Mouse (Mus musculus): Measurements from ENCODE around the gene Syngr1. TPM values are rescaled to one million over a fixed set of nuclear protein-coding genes. Genes with fewer than 3 reads are reported as not detected.
A peak's percentile ranks its signal among the peaks of the same experiment; 100 is the strongest.

Gene Syngr1
- polyA plus RNA-seq, 1 experiment from 2014 or later, result 16.0 TPM

GRCm38 (mm10) chr15:80140302-80140701 lies 49.2 kb downstream of the Syngr1 start:
- H3K4me2 ChIP-seq (ENCODE audit: low read depth, low read length), result no peak overlapping the region
- no peak overlapping the region for H3K4me3 ChIP-seq (ENCODE audit: low read length)
- no peak overlapping the region for H3K9ac ChIP-seq (ENCODE audit: low read depth, low read length)
- no peaks in the 10 kb centered on the region for H3K9me3 ChIP-seq (ENCODE audit: control insufficient read depth, low read length)
- ATAC-seq, result 0 out of 2 replicates have a peak, but pooled peaks have one; percentile 25
- H3K36me3 ChIP-seq (ENCODE audit: control insufficient read depth, insufficient read depth, low read length), result peaks cover 8% of the 10 kb centered on the region
- H3K27ac ChIP-seq (ENCODE audit: low read length), result 0 out of 2 replicates have a peak overlapping the region, but pooled peaks have one; percentile 6
- WGBS, result 78% methylated on average over 2 of the region's 2 CpGs
- H3K27me3 ChIP-seq (replicated peaks; ENCODE audit: control insufficient read depth, insufficient read depth, low read length), result no peaks in the 10 kb centered on the region
- H3K4me1 ChIP-seq (ENCODE audit: control insufficient read depth, insufficient read depth, low read length), result peaks cover 27% of the 10 kb centered on the region

DNA sequence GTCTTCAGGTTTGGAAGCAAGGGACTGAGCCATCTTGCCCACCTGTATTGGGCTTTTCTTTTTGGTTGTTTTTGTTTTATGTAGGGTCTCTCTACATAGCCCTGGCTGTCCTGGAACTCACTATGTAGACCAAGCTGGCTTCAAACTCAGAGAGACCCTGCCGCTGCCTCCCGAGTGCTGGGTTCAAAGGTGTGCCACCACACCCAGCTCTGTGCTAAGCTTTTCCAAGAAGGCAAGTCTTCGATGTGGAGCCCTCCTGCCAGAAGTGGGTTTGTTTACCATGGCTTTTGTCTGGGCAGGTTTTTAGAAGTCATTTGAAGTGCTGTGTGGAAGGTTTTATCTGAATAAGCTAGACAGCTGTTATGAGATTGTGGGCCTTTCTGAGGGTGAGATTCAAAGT lies 49.7 kb downstream of the Syngr1 start:
- H3K27ac ChIP-seq (ENCODE audit: low read length), result 0 out of 2 replicates have a peak overlapping the region, but pooled peaks have one; percentile 17
- H3K4me3 ChIP-seq (ENCODE audit: low read length), result no peak overlapping the region
- peaks cover 26% of the 10 kb centered on the region for H3K4me1 ChIP-seq (ENCODE audit: control insufficient read depth, insufficient read depth, low read length)
- no peak overlapping the region for H3K4me2 ChIP-seq (ENCODE audit: low read depth, low read length)
- no peaks in the 10 kb centered on the region for H3K27me3 ChIP-seq (replicated peaks; ENCODE audit: control insufficient read depth, insufficient read depth, low read length)
- 67% methylated on average over 3 of the region's 3 CpGs for WGBS
- no peaks in the 10 kb centered on the region for H3K9me3 ChIP-seq (ENCODE audit: control insufficient read depth, low read length)
- peaks cover 8% of the 10 kb centered on the region for H3K36me3 ChIP-seq (ENCODE audit: control insufficient read depth, insufficient read depth, low read length)
- no peak overlapping the region for H3K9ac ChIP-seq (ENCODE audit: low read depth, low read length)
- ATAC-seq, result peak; percentile 41; the same call in 1 of the 2 replicates

DNA sequence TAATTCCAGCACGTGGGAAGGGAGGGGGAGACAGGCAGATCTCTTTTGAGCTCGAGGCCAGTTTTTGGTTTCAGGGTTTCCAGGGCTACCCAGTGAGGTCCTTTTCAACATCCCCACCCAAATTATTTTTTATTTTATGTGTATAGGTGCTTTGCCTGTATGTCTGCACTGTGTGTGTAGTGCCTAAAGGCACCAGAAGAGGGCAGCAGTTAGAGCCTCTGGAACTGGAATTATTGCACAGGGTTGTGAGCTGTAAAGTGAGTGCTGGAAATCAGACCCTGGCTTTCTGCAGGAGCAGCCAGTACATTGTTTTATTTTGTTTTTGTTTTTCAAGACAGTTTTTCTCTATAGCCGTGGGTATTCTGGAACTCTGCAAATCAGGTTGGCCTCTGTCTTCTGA lies 51.0 kb downstream of the Syngr1 start:
- Histone ChIP-seq H3K4me2 (ENCODE audit: low read depth, low read length) (no peak overlapping the region), H3K27me3 (replicated peaks; ENCODE audit: control insufficient read depth, insufficient read depth, low read length) (no peaks in the 10 kb centered on the region), H3K36me3 (ENCODE audit: control insufficient read depth, insufficient read depth, low read length) (peaks cover 6% of the 10 kb centered on the region), H3K4me3 (ENCODE audit: low read length) (no peak overlapping the region), H3K9me3 (ENCODE audit: control insufficient read depth, low read length) (no peaks in the 10 kb centered on the region), H3K27ac (ENCODE audit: low read length) (no peak overlapping the region), H3K4me1 (ENCODE audit: control insufficient read depth, insufficient read depth, low read length) (peaks cover 18% of the 10 kb centered on the region; the same call in 1 of the 2 replicates), H3K9ac (ENCODE audit: low read depth, low read length) (no peak overlapping the region)
- WGBS, result over 99% methylated on average over 3 of the region's 3 CpGs
- no peak for ATAC-seq

- peaks cover 6% of the 10 kb centered on the region; the same call in 1 of the 2 replicates for H3K4me1 ChIP-seq (ENCODE audit: control insufficient read depth, insufficient read depth, low read length)
- H3K9ac ChIP-seq (ENCODE audit: low read depth, low read length), result no peak overlapping the region
- WGBS, result 92% methylated on average over 6 of the region's 6 CpGs
- H3K9me3 ChIP-seq (ENCODE audit: control insufficient read depth, low read length), result no peaks in the 10 kb centered on the region
- no peak overlapping the region for H3K4me2 ChIP-seq (ENCODE audit: low read depth, low read length)
- H3K4me3 ChIP-seq (ENCODE audit: low read length), result no peak overlapping the region
- H3K27me3 ChIP-seq (replicated peaks; ENCODE audit: control insufficient read depth, insufficient read depth, low read length), result no peaks in the 10 kb centered on the region
- no peak overlapping the region for H3K27ac ChIP-seq (ENCODE audit: low read length)
- no peak for ATAC-seq
- peaks cover 5% of the 10 kb centered on the region; the same call in 1 of the 2 replicates for H3K36me3 ChIP-seq (ENCODE audit: control insufficient read depth, insufficient read depth, low read length)
These were observed 52.6 kb downstream of the Syngr1 start for GRCm38 (mm10) chr15:80143760-80144159.

GRCm38 (mm10) chr15:80145397-80145796 lies 54.3 kb downstream of the Syngr1 start:
- ATAC-seq, result no peak
- Histone ChIP-seq H3K36me3 (ENCODE audit: control insufficient read depth, insufficient read depth, low read length) (peaks cover 5% of the 10 kb centered on the region; the same call in 1 of the 2 replicates), H3K9me3 (ENCODE audit: control insufficient read depth, low read length) (no peaks in the 10 kb centered on the region), H3K27ac (ENCODE audit: low read length) (no peak overlapping the region), H3K4me1 (ENCODE audit: control insufficient read depth, insufficient read depth, low read length) (no peaks in the 10 kb centered on the region), H3K27me3 (replicated peaks; ENCODE audit: control insufficient read depth, insufficient read depth, low read length) (no peaks in the 10 kb centered on the region), H3K4me2 (ENCODE audit: low read depth, low read length) (no peak overlapping the region), H3K9ac (ENCODE audit: low read depth, low read length) (no peak overlapping the region), H3K4me3 (ENCODE audit: low read length) (no peak overlapping the region)
- 70% methylated on average over 5 of the region's 5 CpGs for WGBS

DNA sequence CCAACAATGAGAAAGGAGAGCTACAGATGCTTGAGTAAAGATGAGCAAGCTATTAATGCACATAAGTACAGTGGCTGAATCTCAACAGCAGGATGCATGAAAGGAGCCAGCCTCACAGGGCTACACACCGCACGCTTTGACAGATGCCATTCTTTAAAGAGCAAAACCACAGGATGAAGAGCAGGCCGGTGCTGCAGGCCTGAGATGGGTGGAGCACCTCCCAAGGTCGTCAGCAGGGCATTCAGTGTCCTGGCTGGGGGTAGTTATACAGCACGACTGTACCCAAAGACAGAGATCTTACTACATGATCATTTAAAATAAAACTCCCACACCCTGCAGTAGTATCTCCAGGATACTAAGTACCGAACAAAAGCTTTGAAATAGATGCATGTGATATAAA lies 55.0 kb downstream of the Syngr1 start:
- no peak overlapping the region for H3K9ac ChIP-seq (ENCODE audit: low read depth, low read length)

GRCm38 (mm10) chr15:80147090-80147489 lies 56.0 kb downstream of the Syngr1 start:
- no peak for ATAC-seq
- Histone ChIP-seq H3K27ac (ENCODE audit: low read length) (no peak overlapping the region), H3K36me3 (ENCODE audit: control insufficient read depth, insufficient read depth, low read length) (peaks cover 3% of the 10 kb centered on the region; the same call in 1 of the 2 replicates), H3K4me3 (ENCODE audit: low read length) (no peak overlapping the region), H3K9me3 (ENCODE audit: control insufficient read depth, low read length) (no peaks in the 10 kb centered on the region), H3K9ac (ENCODE audit: low read depth, low read length) (no peak overlapping the region), H3K4me2 (ENCODE audit: low read depth, low read length) (no peak overlapping the region), H3K4me1 (ENCODE audit: control insufficient read depth, insufficient read depth, low read length) (no peaks in the 10 kb centered on the region), H3K27me3 (replicated peaks; ENCODE audit: control insufficient read depth, insufficient read depth, low read length) (no peaks in the 10 kb centered on the region)
- WGBS, result 92% methylated on average over 14 of the region's 14 CpGs

More for the DNA sequence above, 55.0 kb downstream of the Syngr1 start:
- Histone ChIP-seq H3K27ac (ENCODE audit: low read length) (no peak overlapping the region), H3K4me1 (ENCODE audit: control insufficient read depth, insufficient read depth, low read length) (no peaks in the 10 kb centered on the region), H3K9me3 (ENCODE audit: control insufficient read depth, low read length) (no peaks in the 10 kb centered on the region), H3K4me2 (ENCODE audit: low read depth, low read length) (no peak overlapping the region), H3K27me3 (replicated peaks; ENCODE audit: control insufficient read depth, insufficient read depth, low read length) (no peaks in the 10 kb centered on the region), H3K4me3 (ENCODE audit: low read length) (no peak overlapping the region), H3K36me3 (ENCODE audit: control insufficient read depth, insufficient read depth, low read length) (peaks cover 5% of the 10 kb centered on the region; the same call in 1 of the 2 replicates)
- ATAC-seq, result no peak
- 58% methylated on average over 6 of the region's 6 CpGs for WGBS

DNA sequence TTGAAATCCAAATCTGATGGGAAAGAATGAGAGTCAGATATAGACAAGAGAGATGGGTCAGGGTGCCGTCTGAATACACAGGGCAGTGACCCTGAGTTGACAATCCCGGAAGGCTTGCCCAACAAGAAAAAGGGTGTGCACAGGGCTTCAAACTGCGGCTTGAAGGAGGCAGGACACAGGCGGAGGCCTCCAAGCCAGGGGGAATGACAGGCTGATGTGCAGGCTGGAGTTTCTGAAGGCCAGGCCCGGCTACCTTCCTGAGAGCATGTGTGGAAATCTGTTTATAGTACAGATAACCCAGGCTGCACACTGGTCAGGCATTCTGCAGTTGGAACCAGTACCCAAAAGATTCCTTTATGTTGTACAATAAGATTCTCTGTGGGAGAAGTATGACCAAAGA lies 56.4 kb downstream of the Syngr1 start:
- Histone ChIP-seq H3K4me1 (ENCODE audit: control insufficient read depth, insufficient read depth, low read length) (no peaks in the 10 kb centered on the region), H3K4me2 (ENCODE audit: low read depth, low read length) (no peak overlapping the region), H3K27me3 (replicated peaks; ENCODE audit: control insufficient read depth, insufficient read depth, low read length) (no peaks in the 10 kb centered on the region), H3K9ac (ENCODE audit: low read depth, low read length) (no peak overlapping the region), H3K9me3 (ENCODE audit: control insufficient read depth, low read length) (no peaks in the 10 kb centered on the region), H3K36me3 (ENCODE audit: control insufficient read depth, insufficient read depth, low read length) (no peaks in the 10 kb centered on the region), H3K4me3 (ENCODE audit: low read length) (no peak overlapping the region), H3K27ac (ENCODE audit: low read length) (no peak overlapping the region)
- ATAC-seq, result no peak
- 73% methylated on average over 5 of the region's 5 CpGs for WGBS

GRCm38 (mm10) chr15:80148565-80148964 lies 57.4 kb downstream of the Syngr1 start:
- H3K36me3 ChIP-seq (ENCODE audit: control insufficient read depth, insufficient read depth, low read length), result no peaks in the 10 kb centered on the region; the same call in 1 of the 2 replicates
- WGBS, result 82% methylated on average over 8 of the region's 8 CpGs

GRCm38 (mm10) chr15:80149517-80149916 lies 58.4 kb downstream of the Syngr1 start:
- Histone ChIP-seq H3K9me3 (ENCODE audit: control insufficient read depth, low read length) (no peaks in the 10 kb centered on the region), H3K4me3 (ENCODE audit: low read length) (no peak overlapping the region), H3K27me3 (replicated peaks; ENCODE audit: control insufficient read depth, insufficient read depth, low read length) (no peaks in the 10 kb centered on the region), H3K4me2 (ENCODE audit: low read depth, low read length) (no peak overlapping the region), H3K36me3 (ENCODE audit: control insufficient read depth, insufficient read depth, low read length) (peaks cover 4% of the 10 kb centered on the region; the same call in 1 of the 2 replicates), H3K9ac (ENCODE audit: low read depth, low read length) (no peak overlapping the region), H3K27ac (ENCODE audit: low read length) (no peak overlapping the region), H3K4me1 (ENCODE audit: control insufficient read depth, insufficient read depth, low read length) (no peaks in the 10 kb centered on the region)
- WGBS, result 88% methylated on average over 7 of the region's 7 CpGs
- no peak for ATAC-seq

More at GRCm38 (mm10) chr15:80148565-80148964, 57.4 kb downstream of the Syngr1 start:
- Histone ChIP-seq H3K4me1 (ENCODE audit: control insufficient read depth, insufficient read depth, low read length) (no peaks in the 10 kb centered on the region), H3K9me3 (ENCODE audit: control insufficient read depth, low read length) (no peaks in the 10 kb centered on the region), H3K9ac (ENCODE audit: low read depth, low read length) (no peak overlapping the region), H3K4me3 (ENCODE audit: low read length) (no peak overlapping the region), H3K27ac (ENCODE audit: low read length) (no peak overlapping the region), H3K4me2 (ENCODE audit: low read depth, low read length) (no peak overlapping the region), H3K27me3 (replicated peaks; ENCODE audit: control insufficient read depth, insufficient read depth, low read length) (no peaks in the 10 kb centered on the region)
- no peak; the same call in 1 of the 2 replicates for ATAC-seq
